Mouse (Mus musculus): Measurements from ENCODE around the gene Cyp3a44. TPM values are rescaled to one million over a fixed set of nuclear protein-coding genes. Genes with fewer than 3 reads are reported as not detected.

Gene Cyp3a44
- not detected for total RNA-seq (2023)

GRCm38 (mm10) chr5:145805796-145806195, at the start of gene Cyp3a44:
Cyp3a44 (minus strand) TSS chr5:145805874.

Other genes with a start within 250 kb of the Cyp3a44 start
- not detected for gene Cyp3a41b, start 221.1 kb downstream of the Cyp3a44 start, total RNA-seq (2023)
- gene Cyp3a41a, start 85.7 kb downstream of the Cyp3a44 start, total RNA-seq (2023) = not detected
- gene Cyp3a11, start 74.1 kb upstream of the Cyp3a44 start, total RNA-seq (2023) = not detected
- gene Cyp3a25, start 203.7 kb upstream of the Cyp3a44 start, total RNA-seq (2023) = not detected